Mouse (Mus musculus): Measurements from ENCODE around the gene Prkar2a.
"Not testable (repeated sequence)": the region's sequence is repeated elsewhere in the genome, so short reads cannot be mapped to it uniquely, and the experiment has no call there.

The Prkar2a gene

GRCm38 (mm10) chr9:108689106-108689505 is at the start of gene Prkar2a:
Prkar2a (plus strand) TSS chr9:108689314.
- in situ Hi-C loops (cut with MboI; ENCODE audit: unreplicated experiment in 2 of 2) = no loop called here

GRCm38 (mm10) chr9:108639825-108640224 is 49.3 kb upstream of the Prkar2a start:
- in situ Hi-C loops (cut with MboI; ENCODE audit: unreplicated experiment in 2 of 2) = no loop called here

DNA sequence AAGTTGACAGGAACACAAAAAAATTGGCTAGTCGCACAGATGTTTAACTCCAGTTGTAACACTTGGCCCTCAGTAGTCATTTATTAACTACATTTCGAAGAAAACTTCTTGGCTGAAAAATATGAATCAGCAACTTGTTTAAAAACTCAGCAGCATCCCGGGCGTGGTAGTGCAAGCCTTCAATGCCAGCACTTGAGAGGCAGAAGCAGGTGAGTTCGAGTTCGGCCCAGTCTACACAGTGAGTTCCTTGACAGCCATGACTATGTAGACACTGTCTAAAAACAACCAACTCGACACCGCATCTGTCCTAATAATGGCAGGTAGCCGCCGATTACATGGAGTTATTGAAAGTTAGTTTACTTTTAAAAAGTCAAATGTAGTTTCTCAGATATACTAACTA is 40.9 kb upstream of the Prkar2a start:
- in situ Hi-C loops (cut with MboI; ENCODE audit: unreplicated experiment in 2 of 2) = no loop called here

DNA sequence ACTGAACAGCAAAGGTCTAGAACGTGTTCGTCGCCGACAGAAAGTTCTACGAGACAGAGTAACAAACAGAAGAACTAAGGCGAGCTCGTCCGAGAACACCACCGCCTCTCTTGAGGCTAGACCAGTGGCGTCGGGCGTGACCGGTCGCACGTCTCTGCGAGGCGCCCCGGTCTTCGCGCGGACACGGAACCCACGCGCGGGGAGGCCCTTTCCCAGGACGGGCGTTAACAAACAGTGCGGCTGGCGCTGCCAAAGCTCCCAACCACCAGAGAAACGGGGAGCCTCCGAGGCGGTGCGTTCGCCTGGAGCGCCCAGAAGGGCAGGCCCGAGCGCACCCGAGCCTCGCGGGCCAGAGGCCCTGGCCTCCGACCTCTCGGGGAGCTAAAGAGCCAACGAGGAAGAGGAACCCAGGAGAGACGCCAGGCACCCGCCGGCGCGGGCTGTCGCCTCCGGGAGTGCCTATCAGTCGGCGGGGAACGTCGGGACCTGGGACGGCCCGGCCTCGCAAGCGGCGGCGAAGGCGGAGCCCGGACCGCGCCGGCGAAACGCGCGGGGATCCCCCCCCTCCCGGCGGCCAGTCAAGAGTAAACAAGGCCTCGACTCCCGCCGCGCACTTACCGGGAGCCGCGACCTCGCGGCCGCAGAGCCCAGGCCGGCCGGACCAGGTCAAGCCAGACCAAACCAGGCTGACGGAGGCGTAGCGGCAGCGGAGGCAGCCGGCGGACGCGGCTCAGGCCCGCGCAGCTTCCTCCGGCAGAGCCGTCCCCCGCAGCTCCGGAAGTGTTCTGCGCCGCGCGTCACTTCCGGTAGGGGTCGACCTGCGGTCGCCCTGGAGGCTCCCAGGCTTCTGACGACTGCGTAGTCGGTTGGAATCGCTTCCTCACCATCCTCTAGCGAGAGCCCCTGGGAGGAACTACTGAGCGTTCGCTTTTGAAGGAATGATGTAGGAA is 40.2 kb upstream of the Prkar2a start, which contains the start of gene Arih2:
TSS of gene Arih2 (minus strand) at position 776 of the 950 bp plus-strand sequence.
- in situ Hi-C loops (cut with MboI; ENCODE audit: unreplicated experiment in 2 of 2) = no loop called here

- in situ Hi-C loops (cut with MboI; ENCODE audit: unreplicated experiment in 2 of 2) = no loop called here
These were observed 39.3 kb upstream of the Prkar2a start for GRCm38 (mm10) chr9:108649561-108650440.

- in situ Hi-C loops (cut with MboI; ENCODE audit: unreplicated experiment in 2 of 2) = no loop called here
These were observed 34.3 kb upstream of the Prkar2a start for GRCm38 (mm10) chr9:108654566-108655464.

- in situ Hi-C loops (cut with MboI; ENCODE audit: unreplicated experiment in 2 of 2) = not testable (repeated sequence)
These were observed 33.2 kb upstream of the Prkar2a start for GRCm38 (mm10) chr9:108655865-108656264.

GRCm38 (mm10) chr9:108661677-108662612 is 27.2 kb upstream of the Prkar2a start, which contains the start of gene Slc25a20:
Slc25a20 (plus strand) TSS chr9:108662088.
- in situ Hi-C loops (cut with MboI; ENCODE audit: unreplicated experiment in 2 of 2) = no loop called here

DNA sequence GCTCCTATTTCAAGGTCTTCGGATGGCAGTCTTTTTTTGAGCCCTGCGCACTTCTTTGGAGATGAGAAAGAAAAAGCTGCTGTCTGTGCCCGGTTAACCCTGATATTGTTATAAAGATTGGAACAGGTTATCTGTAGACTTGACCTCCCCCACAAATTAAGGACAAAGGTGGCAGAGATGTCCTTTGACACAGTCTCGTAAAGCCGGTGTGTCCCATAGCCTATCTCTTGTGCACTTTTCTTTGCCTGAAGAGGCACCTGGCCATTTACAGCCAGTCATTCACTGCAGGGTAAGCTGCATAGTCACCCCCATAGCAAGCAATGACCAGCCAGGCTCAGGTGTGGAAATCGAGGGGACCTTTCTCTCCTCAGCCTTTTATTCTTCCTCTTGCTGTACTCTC is 26.5 kb upstream of the Prkar2a start:
- in situ Hi-C loops (cut with MboI; ENCODE audit: unreplicated experiment in 2 of 2) = no loop called here

- in situ Hi-C loops (cut with MboI; ENCODE audit: unreplicated experiment in 2 of 2) = loop anchor here (5.0 kb wide), 2 partner anchors 137 to 142 kb away; partner anchors contain the start of gene Nckipsd (in 1 of the 2)
These were observed 19.2 kb upstream of the Prkar2a start for GRCm38 (mm10) chr9:108669875-108670274.

- in situ Hi-C loops (cut with MboI; ENCODE audit: unreplicated experiment in 2 of 2) = loop anchor here (5.0 kb wide), 2 partner anchors 134 to 139 kb away; partner anchors contain the start of gene Nckipsd (in 1 of the 2)
These were observed 16.0 kb upstream of the Prkar2a start for GRCm38 (mm10) chr9:108673151-108673550.

DNA sequence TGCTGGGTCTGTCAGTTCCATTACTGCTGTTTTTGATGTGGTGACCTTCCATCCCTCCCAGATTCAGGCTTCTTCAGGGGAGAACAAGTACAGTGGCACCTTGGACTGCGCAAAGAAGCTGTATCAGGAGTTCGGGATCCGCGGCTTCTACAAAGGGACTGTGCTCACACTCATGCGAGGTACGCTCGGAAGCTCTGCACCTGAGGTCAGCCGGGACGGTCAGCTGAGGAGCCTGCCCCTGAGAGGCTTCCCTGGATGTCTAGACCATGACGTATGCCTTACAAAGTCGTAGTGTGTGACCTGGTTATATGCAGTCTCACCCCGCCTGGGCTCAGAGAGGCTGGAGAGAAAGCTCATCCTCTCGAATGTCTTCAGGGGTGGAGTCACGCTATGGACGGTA is 9.1 kb upstream of the Prkar2a start:
- in situ Hi-C loops (cut with MboI; ENCODE audit: unreplicated experiment in 2 of 2) = no loop called here

- in situ Hi-C loops (cut with MboI; ENCODE audit: unreplicated experiment in 2 of 2) = no loop called here
These were observed 2.6 kb upstream of the Prkar2a start for GRCm38 (mm10) chr9:108686475-108686887.

DNA sequence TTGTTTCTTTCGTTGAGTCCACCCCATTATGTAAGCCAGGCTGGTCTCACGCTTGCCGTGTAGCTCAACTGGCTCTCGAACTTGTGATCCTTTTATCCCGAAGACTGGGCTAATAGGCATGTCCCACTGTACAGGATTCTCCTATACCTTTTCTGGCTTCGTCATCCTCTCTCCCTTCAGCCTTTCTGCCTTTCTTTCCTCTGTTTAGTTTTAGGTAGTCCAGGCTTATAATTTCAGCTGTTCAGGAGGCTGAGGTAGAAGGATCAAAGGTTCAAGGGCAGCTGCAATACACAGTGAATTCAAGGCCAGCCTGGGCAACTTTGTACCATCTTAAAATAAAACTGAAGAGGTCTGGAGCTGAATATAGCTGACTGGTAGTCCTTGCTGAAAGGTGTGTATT is 1.9 kb upstream of the Prkar2a start:
- in situ Hi-C loops (cut with MboI; ENCODE audit: unreplicated experiment in 2 of 2) = no loop called here

GRCm38 (mm10) chr9:108687686-108688085 is 1.4 kb upstream of the Prkar2a start:
- in situ Hi-C loops (cut with MboI; ENCODE audit: unreplicated experiment in 2 of 2) = no loop called here

GRCm38 (mm10) chr9:108688451-108688850 is 663 bp upstream of the Prkar2a start:
- in situ Hi-C loops (cut with MboI; ENCODE audit: unreplicated experiment in 2 of 2) = no loop called here

DNA sequence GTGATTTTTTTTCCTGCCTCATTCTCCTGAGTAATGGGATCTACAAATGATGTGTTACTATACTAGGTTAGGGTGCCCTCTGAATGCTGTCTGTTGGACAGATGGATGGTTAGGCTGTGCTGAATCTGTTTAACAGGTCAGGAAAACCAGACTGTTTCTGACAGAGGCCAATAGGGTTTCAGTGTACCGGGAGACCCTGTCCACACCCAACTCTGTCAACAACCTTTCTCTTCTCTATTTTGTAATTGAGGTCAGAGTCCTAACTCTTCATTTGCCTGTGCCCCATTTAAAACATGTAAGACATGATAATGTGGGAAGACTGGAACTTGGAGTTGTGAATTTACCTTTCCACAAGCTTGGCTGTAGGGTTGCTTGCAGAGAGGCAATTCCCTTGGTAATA is 879 bp downstream of the Prkar2a start:
- in situ Hi-C loops (cut with MboI; ENCODE audit: unreplicated experiment in 2 of 2) = no loop called here

GRCm38 (mm10) chr9:108690914-108691313 is 1.8 kb downstream of the Prkar2a start:
- in situ Hi-C loops (cut with MboI; ENCODE audit: unreplicated experiment in 2 of 2) = no loop called here

DNA sequence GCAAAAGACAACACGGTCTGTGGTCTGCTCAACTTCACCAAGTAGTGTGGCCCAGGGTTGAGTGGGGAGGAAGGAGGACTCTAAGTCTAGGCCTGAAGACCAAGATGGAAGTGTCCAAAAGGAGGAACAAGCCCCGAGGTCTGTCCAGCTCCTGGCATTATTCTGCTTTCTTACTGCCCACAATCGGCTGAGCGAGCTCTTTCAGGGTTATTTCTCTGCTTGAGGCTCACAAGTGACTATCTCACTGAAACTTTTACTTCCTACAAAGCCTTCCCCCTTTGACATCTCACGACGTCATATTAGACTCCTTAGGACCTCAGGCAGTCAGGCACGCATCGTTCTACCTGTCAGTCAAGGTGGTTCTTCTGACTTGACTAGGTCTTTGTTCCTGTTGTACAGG is 2.3 kb downstream of the Prkar2a start:
- in situ Hi-C loops (cut with MboI; ENCODE audit: unreplicated experiment in 2 of 2) = no loop called here

Measured in v-Abl transformed pro-B cells (cell line).